14 mouse cellular contexts compared by ENCODE assay signal in the genomic region with DNA sequence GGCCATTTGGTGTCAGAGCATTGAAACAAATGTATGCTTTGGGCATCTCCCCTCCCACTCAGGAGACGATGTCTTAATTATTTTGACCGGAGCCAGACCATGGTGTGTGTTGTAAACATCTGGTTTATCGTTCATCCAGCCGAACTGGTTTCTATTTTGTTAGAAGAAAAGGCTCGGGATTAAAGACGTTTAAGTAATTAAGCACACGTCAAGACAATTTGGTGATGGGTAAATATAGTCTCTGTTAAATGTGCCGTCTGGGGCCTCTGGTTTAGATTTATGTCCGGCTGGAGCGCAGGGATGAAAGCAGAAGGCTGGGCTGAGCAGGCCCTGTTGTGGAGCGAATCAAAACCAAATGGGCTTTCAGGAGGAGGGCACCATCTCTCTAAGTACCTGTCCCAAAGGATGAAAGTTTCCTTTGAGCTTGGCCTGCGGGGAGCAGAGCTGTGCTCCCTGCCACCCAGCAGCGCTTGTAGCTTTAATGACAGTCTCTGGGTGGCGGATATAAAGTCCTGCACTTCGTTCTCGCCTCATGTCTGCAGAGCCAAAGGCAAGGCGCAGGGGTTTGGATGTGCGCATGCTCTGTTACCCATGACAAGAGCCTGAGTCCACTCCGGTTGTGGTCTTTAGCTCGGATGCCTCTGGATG.
DNase-seq lines count a peak whose midpoint lies in the region; ATAC-seq lines count a peak whose summit lies in the region.
"Had no signal": no experiment of that assay in that cellular context is flagged by ENCODE, and none has a peak within 500 bp of the region (broad histone marks: within the 10 kb centered on the region; RNA-seq: fewer than 3 reads in every experiment).

No protein-coding gene starts in this region.

- no peaks in the 10 kb centered on the region for H3K9me3 ChIP-seq in forebrain, embryonic 14.5 days (replicated peaks; ENCODE audit: control insufficient read depth, low read length)
- no peaks in the 10 kb centered on the region for H3K9me3 ChIP-seq in forebrain, embryonic 13.5 days (replicated peaks)
- no peaks in the 10 kb centered on the region for H3K9me3 ChIP-seq in midbrain, embryonic 10.5 days (replicated peaks)
- H3K9me3 ChIP-seq in midbrain, embryonic 11.5 days (ENCODE audit: control insufficient read depth, low read length), result no peaks in the 10 kb centered on the region
- H3K9me3 ChIP-seq in midbrain, embryonic 15.5 days, result no peaks in the 10 kb centered on the region
- H3K9me3 ChIP-seq: heart, embryonic 10.5 days; liver, embryonic 12.5 days had no signal

- 0 out of 2 replicates have a peak overlapping the region, but pooled peaks have one; percentile 5 for H3K4me2 ChIP-seq in forebrain, embryonic 14.5 days (ENCODE audit: low read length)
- H3K4me2 ChIP-seq in forebrain, embryonic 13.5 days, result no peak overlapping the region
- no peak overlapping the region for H3K4me2 ChIP-seq in midbrain, embryonic 11.5 days
- H3K4me2 ChIP-seq in midbrain, embryonic 15.5 days, result peak overlapping the region; percentile 18; the same call in 1 of the 2 replicates
- H3K4me2 ChIP-seq: liver, embryonic 12.5 days had no signal

- no peak for ATAC-seq in forebrain, embryonic 14.5 days
- ATAC-seq in forebrain, embryonic 13.5 days, result no peak
- no peak for ATAC-seq in midbrain, embryonic 11.5 days (ENCODE audit: low FRiP score)
- no peak for ATAC-seq in midbrain, embryonic 15.5 days (replicated peaks)
- ATAC-seq: forebrain, embryonic 16.5 days; liver, embryonic 12.5 days had no signal

- H3K9ac ChIP-seq in forebrain, embryonic 14.5 days (ENCODE audit: low read length), result no peak overlapping the region
- H3K9ac ChIP-seq in forebrain, embryonic 13.5 days, result no peak overlapping the region
- no peak overlapping the region for H3K9ac ChIP-seq in midbrain, embryonic 11.5 days (ENCODE audit: low read length)
- no peak overlapping the region for H3K9ac ChIP-seq in midbrain, embryonic 15.5 days
- H3K9ac ChIP-seq: liver, embryonic 12.5 days had no signal

- H3K27ac ChIP-seq in forebrain, embryonic 14.5 days (ENCODE audit: low read depth, low read length), result no peak overlapping the region
- H3K27ac ChIP-seq in forebrain, embryonic 13.5 days, result no peak overlapping the region
- H3K27ac ChIP-seq in midbrain, embryonic 10.5 days (replicated peaks), result no peak overlapping the region
- H3K27ac ChIP-seq in midbrain, embryonic 11.5 days (ENCODE audit: low read depth, low read length), result no peak overlapping the region
- H3K27ac ChIP-seq in midbrain, embryonic 15.5 days, result no peak overlapping the region
- H3K27ac ChIP-seq: heart, embryonic 10.5 days; liver, embryonic 12.5 days had no signal

- H3K4me3 ChIP-seq in forebrain, embryonic 14.5 days (ENCODE audit: low read depth, low read length), result no peak overlapping the region
- H3K4me3 ChIP-seq in forebrain, embryonic 13.5 days, result no peak overlapping the region
- H3K4me3 ChIP-seq in midbrain, embryonic 10.5 days, result no peak overlapping the region
- no peak overlapping the region for H3K4me3 ChIP-seq in midbrain, embryonic 11.5 days (ENCODE audit: low read depth, low read length)
- no peak overlapping the region for H3K4me3 ChIP-seq in midbrain, embryonic 15.5 days
- H3K4me3 ChIP-seq: heart, embryonic 10.5 days; liver, embryonic 12.5 days had no signal

- H3K4me1 ChIP-seq in forebrain, embryonic 14.5 days (ENCODE audit: control insufficient read depth, insufficient read depth, low read length), result no peaks in the 10 kb centered on the region; the same call in 1 of the 2 replicates
- H3K4me1 ChIP-seq in forebrain, embryonic 13.5 days, result no peaks in the 10 kb centered on the region
- H3K4me1 ChIP-seq in midbrain, embryonic 10.5 days, result peaks cover 6% of the 10 kb centered on the region
- no peaks in the 10 kb centered on the region for H3K4me1 ChIP-seq in midbrain, embryonic 11.5 days (ENCODE audit: control insufficient read depth, insufficient read depth, low read length)
- no peaks in the 10 kb centered on the region for H3K4me1 ChIP-seq in midbrain, embryonic 15.5 days
- H3K4me1 ChIP-seq: heart, embryonic 10.5 days; liver, embryonic 12.5 days had no signal

- WGBS in forebrain, embryonic 14.5 days, result 32% methylated on average over 20 of the region's 20 CpGs
- 32% methylated on average over 20 of the region's 20 CpGs for WGBS in forebrain, embryonic 13.5 days
- WGBS in midbrain, embryonic 10.5 days, result 60% methylated on average over 20 of the region's 20 CpGs
- WGBS in midbrain, embryonic 11.5 days, result 53% methylated on average over 20 of the region's 20 CpGs
- 49% methylated on average over 20 of the region's 20 CpGs for WGBS in midbrain, embryonic 15.5 days

- no peaks in the 10 kb centered on the region for H3K27me3 ChIP-seq in forebrain, embryonic 14.5 days (replicated peaks; ENCODE audit: control insufficient read depth, insufficient read depth, low read length)
- no peaks in the 10 kb centered on the region for H3K27me3 ChIP-seq in forebrain, embryonic 13.5 days
- no peaks in the 10 kb centered on the region for H3K27me3 ChIP-seq in midbrain, embryonic 10.5 days (ENCODE audit: low read depth, poor library complexity, severe bottlenecking)
- no peaks in the 10 kb centered on the region for H3K27me3 ChIP-seq in midbrain, embryonic 11.5 days (ENCODE audit: control insufficient read depth, insufficient read depth, low read length)
- 0 out of 2 replicates have a peak, but pooled peaks cover 2% of the 10 kb centered on the region for H3K27me3 ChIP-seq in midbrain, embryonic 15.5 days (replicated peaks)
- H3K27me3 ChIP-seq: liver, embryonic 12.5 days had no signal

- peak; percentile 6 for DNase-seq in forebrain, embryonic 14.5 days (ENCODE audit: low spot score)
- DNase-seq in midbrain, embryonic 10.5 days (ENCODE audit: low spot score), result peak; percentile 20
- DNase-seq in midbrain, embryonic 11.5 days (ENCODE audit: low spot score, missing footprints), result no peak
- DNase-seq in adrenal gland, postnatal 36 days, result no peak
- DNase-seq in spleen, postnatal 4 days (ENCODE audit: low spot score in 2 of 2), result no peak
- no peak for DNase-seq in cerebellum, postnatal 4 days (ENCODE audit: low spot score in 2 of 2)
- DNase-seq: adrenal gland, adult 2 months; cerebellum, adult 9-10 months; thymus, postnatal 4 days had no signal

- no peaks in the 10 kb centered on the region for H3K36me3 ChIP-seq in forebrain, embryonic 14.5 days (ENCODE audit: control insufficient read depth, insufficient read depth, low read length)
- no peaks in the 10 kb centered on the region for H3K36me3 ChIP-seq in forebrain, embryonic 13.5 days (ENCODE audit: poor library complexity, severe bottlenecking)
- H3K36me3 ChIP-seq in midbrain, embryonic 10.5 days, result no peaks in the 10 kb centered on the region
- no peaks in the 10 kb centered on the region for H3K36me3 ChIP-seq in midbrain, embryonic 11.5 days (ENCODE audit: control insufficient read depth, insufficient read depth, low read length)
- no peaks in the 10 kb centered on the region for H3K36me3 ChIP-seq in midbrain, embryonic 15.5 days (replicated peaks)
- H3K36me3 ChIP-seq: heart, embryonic 10.5 days; liver, embryonic 12.5 days had no signal

Comparison
In these comparisons a context has a peak if more than half of its experiments do, and no peak if none do; other contexts are left out.
1. DNase-seq: peak in forebrain, embryonic 14.5 days (single experiment) and midbrain, embryonic 10.5 days (single experiment); none in midbrain, embryonic 11.5 days (single experiment), adrenal gland, postnatal 36 days (0 of 2), spleen, postnatal 4 days (0 of 2) and cerebellum, postnatal 4 days (0 of 2).
2. H3K4me2 ChIP-seq: peak in forebrain, embryonic 14.5 days (single experiment) and midbrain, embryonic 15.5 days (single experiment); none in forebrain, embryonic 13.5 days (single experiment) and midbrain, embryonic 11.5 days (single experiment).